Mouse (Mus musculus): ENCODE measurements around the gene Zbtb21. TPM values are rescaled to one million over a fixed set of nuclear protein-coding genes. Genes with fewer than 3 reads are reported as not detected.
"Not testable (repeated sequence)": the region's sequence is repeated elsewhere in the genome, so short reads cannot be mapped to it uniquely, and the experiment has no call there.

Gene Zbtb21
- polyA plus RNA-seq, 1 experiment from 2014 or later = 13.8 TPM

DNA sequence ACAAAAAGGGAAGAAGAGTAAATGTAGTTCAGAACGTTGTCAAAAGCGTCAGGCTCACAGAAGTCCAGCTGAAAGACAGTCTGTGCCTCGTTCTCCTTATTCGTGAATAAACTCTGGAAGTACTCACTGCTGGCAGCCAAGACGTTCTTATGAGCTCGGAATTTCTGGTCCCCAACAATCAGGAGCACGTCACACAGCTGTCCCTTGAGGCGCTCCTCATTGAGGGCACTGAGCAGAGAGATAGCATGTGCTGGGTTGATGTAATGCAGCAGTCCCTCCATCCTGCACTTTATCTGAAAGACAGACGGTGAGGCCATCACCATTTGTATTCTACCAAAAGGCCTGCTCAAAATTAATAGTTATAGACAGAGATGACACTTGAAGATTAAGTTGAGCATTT is 9.6 kb downstream of the Zbtb21 start:
- WGBS = 95% methylated on average over 9 of the region's 9 CpGs
- Histone ChIP-seq H3K9ac (no peak overlapping the region), H3K9me3 (ENCODE audit: control insufficient read depth, low read length) (no peaks in the 10 kb centered on the region), H3K4me1 (replicated peaks; ENCODE audit: control insufficient read depth, insufficient read depth, low read length) (no peaks in the 10 kb centered on the region), H3K27me3 (ENCODE audit: control insufficient read depth, insufficient read depth, low read length) (no peaks in the 10 kb centered on the region), H3K4me2 (replicated peaks) (no peak overlapping the region), H3K27ac (no peak overlapping the region), H3K36me3 (replicated peaks; ENCODE audit: control insufficient read depth, insufficient read depth) (peaks cover 84% of the 10 kb centered on the region), H3K4me3 (replicated peaks; ENCODE audit: low read length) (no peak overlapping the region)
- ATAC-seq (ENCODE audit: low FRiP score) (no peak), DNase-seq (ENCODE audit: low spot score) (no peak)

DNA sequence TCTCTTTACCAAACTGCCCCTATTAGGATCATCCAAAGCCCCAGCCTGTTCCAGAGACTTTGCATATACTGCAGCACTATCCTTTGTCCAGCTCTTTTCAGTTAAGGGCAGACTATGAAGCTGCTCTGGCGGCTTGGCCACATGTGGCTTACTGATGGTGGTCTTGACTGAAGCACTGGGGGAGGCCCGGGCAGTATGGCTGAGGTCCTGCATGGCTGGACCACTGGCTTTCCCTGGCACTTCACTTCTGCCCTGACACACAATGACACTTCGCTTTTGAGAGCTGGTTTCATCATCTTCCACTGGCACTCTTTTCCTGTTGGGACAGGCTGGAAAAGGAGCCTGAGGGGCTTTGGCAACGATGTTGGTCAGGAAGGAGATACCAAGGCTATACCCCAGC is 10.1 kb downstream of the Zbtb21 start:
- ATAC-seq (ENCODE audit: low FRiP score) (no peak), DNase-seq (ENCODE audit: low spot score) (no peak)
- H3K4me1 ChIP-seq (replicated peaks; ENCODE audit: control insufficient read depth, insufficient read depth, low read length) = no peaks in the 10 kb centered on the region
- H3K27ac ChIP-seq = no peak overlapping the region
- H3K27me3 ChIP-seq (ENCODE audit: control insufficient read depth, insufficient read depth, low read length) = no peaks in the 10 kb centered on the region
- no peaks in the 10 kb centered on the region for H3K9me3 ChIP-seq (ENCODE audit: control insufficient read depth, low read length)
- H3K4me3 ChIP-seq (replicated peaks; ENCODE audit: low read length) = no peak overlapping the region
- no peak overlapping the region for H3K4me2 ChIP-seq (replicated peaks)
- peaks cover 84% of the 10 kb centered on the region for H3K36me3 ChIP-seq (replicated peaks; ENCODE audit: control insufficient read depth, insufficient read depth)
- 94% methylated on average over 4 of the region's 4 CpGs for WGBS
- H3K9ac ChIP-seq = no peak overlapping the region

DNA sequence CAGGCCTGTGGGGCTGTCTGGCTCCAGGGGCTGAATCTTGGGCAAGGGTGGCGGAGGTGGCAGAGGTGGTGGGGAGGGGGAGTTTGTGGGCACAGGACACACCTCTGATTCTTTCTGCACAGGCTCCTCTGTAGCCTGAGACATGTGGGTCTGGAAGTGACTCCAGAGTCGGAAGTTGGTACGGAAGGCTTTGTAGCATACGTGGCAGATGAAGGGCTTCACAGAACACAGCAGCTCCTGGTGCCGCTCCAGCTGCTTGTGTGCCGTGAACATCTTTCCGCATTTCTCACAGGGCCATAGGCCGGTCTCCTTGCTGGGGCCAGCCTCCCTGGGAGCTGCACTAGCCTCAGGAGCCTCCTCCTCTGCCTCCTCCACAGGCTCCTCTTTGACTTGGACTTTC is 12.4 kb downstream of the Zbtb21 start:
- Histone ChIP-seq H3K4me1 (replicated peaks; ENCODE audit: control insufficient read depth, insufficient read depth, low read length) (no peaks in the 10 kb centered on the region), H3K36me3 (replicated peaks; ENCODE audit: control insufficient read depth, insufficient read depth) (peaks cover 75% of the 10 kb centered on the region), H3K9me3 (ENCODE audit: control insufficient read depth, low read length) (no peaks in the 10 kb centered on the region), H3K27ac (no peak overlapping the region), H3K27me3 (ENCODE audit: control insufficient read depth, insufficient read depth, low read length) (no peaks in the 10 kb centered on the region), H3K4me2 (replicated peaks) (no peak overlapping the region), H3K4me3 (replicated peaks; ENCODE audit: low read length) (no peak overlapping the region), H3K9ac (no peak overlapping the region)
- no peak for ATAC-seq (ENCODE audit: low FRiP score)
- 95% methylated on average over 8 of the region's 8 CpGs for WGBS
- DNase-seq (ENCODE audit: low spot score) = no peak

DNA sequence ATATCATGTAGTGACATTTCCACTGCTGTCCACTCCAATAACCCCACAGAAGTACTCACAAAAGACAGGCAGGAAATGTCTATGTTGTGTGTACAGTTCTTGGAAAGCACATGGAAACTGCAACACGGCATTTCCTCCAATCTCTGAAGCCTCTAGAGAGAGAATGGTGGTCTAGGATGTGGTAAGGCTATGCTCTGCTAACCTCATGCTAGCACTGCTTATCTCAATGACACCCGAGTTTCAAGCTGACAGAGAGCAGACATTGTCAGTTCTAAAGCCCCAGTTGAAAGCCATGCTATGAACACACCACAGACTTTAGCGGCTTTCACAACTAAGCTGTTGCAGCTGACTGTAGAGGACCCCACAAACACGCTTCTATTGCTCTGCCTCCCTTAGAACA is 13.6 kb downstream of the Zbtb21 start:
- Histone ChIP-seq H3K9me3 (ENCODE audit: control insufficient read depth, low read length) (no peaks in the 10 kb centered on the region), H3K27me3 (ENCODE audit: control insufficient read depth, insufficient read depth, low read length) (no peaks in the 10 kb centered on the region), H3K4me1 (replicated peaks; ENCODE audit: control insufficient read depth, insufficient read depth, low read length) (no peaks in the 10 kb centered on the region), H3K4me2 (replicated peaks) (no peak overlapping the region), H3K9ac (no peak overlapping the region), H3K27ac (no peak overlapping the region), H3K36me3 (replicated peaks; ENCODE audit: control insufficient read depth, insufficient read depth) (peaks cover 72% of the 10 kb centered on the region), H3K4me3 (replicated peaks; ENCODE audit: low read length) (no peak overlapping the region)
- 91% methylated on average over 4 of the region's 4 CpGs for WGBS
- ATAC-seq (ENCODE audit: low FRiP score) (no peak), DNase-seq (ENCODE audit: low spot score) (no peak)

DNA sequence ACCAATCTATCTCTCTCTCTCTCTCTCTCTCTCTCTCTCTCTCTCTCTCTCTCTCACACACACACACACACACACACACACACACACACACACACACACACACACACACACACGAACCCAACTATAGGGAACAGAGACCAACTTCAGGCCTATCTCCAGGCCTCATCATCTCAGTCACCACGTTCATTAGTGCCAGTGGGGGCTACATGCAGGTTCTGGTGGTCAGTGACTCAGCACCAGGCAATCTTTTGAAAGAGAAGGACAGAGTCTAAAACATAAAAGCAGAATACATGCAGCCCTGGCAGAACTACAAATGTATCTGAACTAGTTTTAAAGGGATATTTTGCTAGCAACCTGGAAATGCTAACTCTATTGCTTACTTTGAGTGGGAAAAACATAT is 15.4 kb downstream of the Zbtb21 start:
- WGBS = 83% methylated on average over 2 of the region's 2 CpGs
- H3K27me3 ChIP-seq (ENCODE audit: control insufficient read depth, insufficient read depth, low read length); ATAC-seq (ENCODE audit: low FRiP score); H3K27ac ChIP-seq; H3K4me1 ChIP-seq (replicated peaks; ENCODE audit: control insufficient read depth, insufficient read depth, low read length); H3K9me3 ChIP-seq (ENCODE audit: control insufficient read depth, low read length); H3K4me2 ChIP-seq (replicated peaks); H3K9ac ChIP-seq; H3K4me3 ChIP-seq (replicated peaks; ENCODE audit: low read length); DNase-seq (ENCODE audit: low spot score): not testable (repeated sequence)
- H3K36me3 ChIP-seq (replicated peaks; ENCODE audit: control insufficient read depth, insufficient read depth) = peaks cover 56% of the 10 kb centered on the region

DNA sequence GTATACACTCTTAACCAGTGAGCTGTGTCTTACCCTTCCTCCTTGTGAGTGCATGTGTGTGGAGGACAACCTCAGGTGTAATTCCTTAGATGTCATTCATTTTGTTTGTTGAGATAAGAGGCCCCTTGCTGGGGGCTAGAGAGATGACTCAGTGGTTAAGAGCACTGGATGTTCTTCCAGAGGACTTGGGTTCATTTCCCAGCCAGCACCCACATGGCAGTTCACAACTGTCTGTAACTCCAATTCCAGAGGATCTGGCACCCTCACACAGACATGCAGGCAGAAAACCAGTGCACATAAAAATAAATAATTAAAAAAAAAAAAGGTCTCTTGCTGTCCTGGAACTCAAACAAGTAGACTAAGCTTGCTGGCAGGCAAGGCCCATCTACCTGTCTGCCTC is 20.6 kb downstream of the Zbtb21 start:
- Histone ChIP-seq H3K4me3 (replicated peaks; ENCODE audit: low read length) (no peak overlapping the region), H3K4me1 (replicated peaks; ENCODE audit: control insufficient read depth, insufficient read depth, low read length) (no peaks in the 10 kb centered on the region), H3K27ac (no peak overlapping the region), H3K27me3 (ENCODE audit: control insufficient read depth, insufficient read depth, low read length) (no peaks in the 10 kb centered on the region), H3K4me2 (replicated peaks) (no peak overlapping the region), H3K9me3 (ENCODE audit: control insufficient read depth, low read length) (no peaks in the 10 kb centered on the region), H3K36me3 (replicated peaks; ENCODE audit: control insufficient read depth, insufficient read depth) (peaks cover 19% of the 10 kb centered on the region; the same call in 1 of the 2 replicates), H3K9ac (no peak overlapping the region)
- no peak for ATAC-seq (ENCODE audit: low FRiP score)
- DNase-seq (ENCODE audit: low spot score) = no peak

DNA sequence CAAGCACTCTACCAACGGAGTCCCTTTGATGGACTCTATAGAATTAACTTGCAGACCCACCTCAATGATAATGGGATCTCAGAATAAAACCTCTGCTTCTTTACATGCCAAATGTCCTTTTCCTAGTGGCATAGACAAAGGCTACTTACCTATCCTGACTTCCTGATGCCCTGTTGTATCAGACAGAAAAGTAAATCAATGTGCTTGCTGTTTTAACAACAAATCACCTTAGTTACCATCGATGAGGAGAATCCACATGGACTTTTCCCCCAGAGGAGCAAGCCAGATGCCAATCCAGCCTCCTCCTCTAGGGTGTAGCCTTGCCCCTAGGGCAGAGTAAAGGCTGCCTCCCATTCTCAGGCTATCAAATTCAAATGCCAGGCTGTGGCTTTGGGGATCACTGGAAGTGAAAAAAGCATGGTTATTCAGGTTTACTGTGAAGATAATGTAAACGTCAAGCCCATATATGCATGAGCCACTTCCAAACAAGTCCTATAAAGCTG is 21.9 kb downstream of the Zbtb21 start:
- 93% methylated on average over 3 of the region's 3 CpGs for WGBS
- no peaks in the 10 kb centered on the region for H3K9me3 ChIP-seq (ENCODE audit: control insufficient read depth, low read length)
- no peak for DNase-seq (ENCODE audit: low spot score)
- no peak for ATAC-seq (ENCODE audit: low FRiP score)
- no peak overlapping the region for H3K4me2 ChIP-seq (replicated peaks)
- H3K36me3 ChIP-seq (replicated peaks; ENCODE audit: control insufficient read depth, insufficient read depth) = peaks cover 12% of the 10 kb centered on the region; the same call in 1 of the 2 replicates
- no peaks in the 10 kb centered on the region for H3K27me3 ChIP-seq (ENCODE audit: control insufficient read depth, insufficient read depth, low read length)
- H3K4me1 ChIP-seq (replicated peaks; ENCODE audit: control insufficient read depth, insufficient read depth, low read length) = no peaks in the 10 kb centered on the region
- H3K4me3 ChIP-seq (replicated peaks; ENCODE audit: low read length) = no peak overlapping the region
- no peak overlapping the region for H3K27ac ChIP-seq
- H3K9ac ChIP-seq = no peak overlapping the region

DNA sequence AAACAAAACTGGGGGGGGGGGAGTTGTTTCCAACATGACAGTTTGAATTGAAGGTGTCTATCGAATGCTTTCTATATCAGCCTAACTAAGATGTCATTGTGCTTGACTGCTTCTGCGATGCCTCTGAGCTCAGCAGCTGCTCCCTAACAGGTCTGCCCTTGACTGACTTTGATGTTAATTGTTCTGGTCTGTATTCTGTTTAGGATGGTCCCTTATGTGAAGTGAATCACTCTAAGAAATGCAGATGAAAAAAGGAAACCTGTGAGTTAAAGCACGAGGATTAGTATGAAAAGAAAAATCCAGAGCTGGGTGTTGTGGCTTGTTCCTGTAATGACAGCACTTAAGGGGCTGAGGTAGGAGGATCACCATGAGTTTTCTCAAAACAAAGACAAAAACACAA is 26.6 kb downstream of the Zbtb21 start:
- DNase-seq (ENCODE audit: low spot score) = no peak
- no peak overlapping the region for H3K4me2 ChIP-seq (replicated peaks)

DNA sequence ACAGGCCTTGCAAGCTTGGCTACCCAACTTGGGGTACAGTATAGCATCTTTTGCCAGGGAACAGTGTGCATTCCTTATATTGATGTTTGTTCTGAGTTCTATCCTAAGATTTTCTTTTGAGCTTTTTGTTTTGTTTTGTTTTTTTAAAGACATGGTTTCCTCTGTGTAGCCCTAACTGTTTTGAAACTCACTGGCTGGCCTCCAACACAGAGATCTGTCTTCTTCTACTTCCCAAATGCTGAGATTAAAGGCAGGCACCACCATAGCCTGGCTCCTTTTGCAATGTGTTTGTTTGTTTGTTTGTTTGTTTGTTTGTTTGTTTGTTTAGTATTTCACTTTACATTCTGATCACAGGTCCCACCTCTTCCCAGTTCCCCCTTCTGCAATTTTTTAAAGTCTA is 32.2 kb downstream of the Zbtb21 start:
- H3K27ac ChIP-seq = no peak overlapping the region
- no peak for DNase-seq (ENCODE audit: low spot score)
- H3K9ac ChIP-seq = no peak overlapping the region
- no peaks in the 10 kb centered on the region for H3K9me3 ChIP-seq (ENCODE audit: control insufficient read depth, low read length)
- H3K36me3 ChIP-seq (replicated peaks; ENCODE audit: control insufficient read depth, insufficient read depth) = no peaks in the 10 kb centered on the region
- H3K4me1 ChIP-seq (replicated peaks; ENCODE audit: control insufficient read depth, insufficient read depth, low read length) = no peaks in the 10 kb centered on the region
- H3K4me2 ChIP-seq (replicated peaks) = no peak overlapping the region
- H3K27me3 ChIP-seq (ENCODE audit: control insufficient read depth, insufficient read depth, low read length) = no peaks in the 10 kb centered on the region
- H3K4me3 ChIP-seq (replicated peaks; ENCODE audit: low read length) = no peak overlapping the region
- ATAC-seq (ENCODE audit: low FRiP score) = no peak

More for the DNA sequence above, 26.6 kb downstream of the Zbtb21 start:
- ATAC-seq (ENCODE audit: low FRiP score) = no peak
- Histone ChIP-seq H3K27ac (no peak overlapping the region), H3K4me1 (replicated peaks; ENCODE audit: control insufficient read depth, insufficient read depth, low read length) (no peaks in the 10 kb centered on the region), H3K9me3 (ENCODE audit: control insufficient read depth, low read length) (no peaks in the 10 kb centered on the region), H3K4me3 (replicated peaks; ENCODE audit: low read length) (no peak overlapping the region), H3K36me3 (replicated peaks; ENCODE audit: control insufficient read depth, insufficient read depth) (no peaks in the 10 kb centered on the region), H3K9ac (no peak overlapping the region), H3K27me3 (ENCODE audit: control insufficient read depth, insufficient read depth, low read length) (no peaks in the 10 kb centered on the region)
- 79% methylated on average over 3 of the region's 3 CpGs for WGBS

DNA sequence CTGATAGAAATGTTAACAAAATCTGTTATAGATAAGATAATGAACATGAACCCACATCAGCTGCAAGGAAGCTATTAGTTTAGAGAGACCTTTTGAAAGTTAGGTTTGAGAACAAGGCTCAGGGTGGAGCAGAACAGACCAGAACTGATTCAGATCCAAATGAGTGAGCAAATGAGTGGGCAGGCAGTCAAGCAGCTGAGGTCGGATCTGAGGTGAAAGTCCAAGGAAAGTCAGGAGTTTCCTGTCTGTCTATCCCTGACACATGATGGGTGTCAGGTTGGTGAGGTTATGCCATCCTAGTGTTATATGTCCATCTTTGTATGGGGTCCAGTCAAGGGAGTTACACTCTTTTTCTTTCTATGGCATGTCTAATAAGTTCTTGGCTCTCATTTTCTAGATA is 32.9 kb downstream of the Zbtb21 start:
- no peak overlapping the region for H3K27ac ChIP-seq
- H3K9me3 ChIP-seq (ENCODE audit: control insufficient read depth, low read length) = no peaks in the 10 kb centered on the region
- H3K9ac ChIP-seq = no peak overlapping the region
- H3K4me1 ChIP-seq (replicated peaks; ENCODE audit: control insufficient read depth, insufficient read depth, low read length) = no peaks in the 10 kb centered on the region
- no peaks in the 10 kb centered on the region for H3K36me3 ChIP-seq (replicated peaks; ENCODE audit: control insufficient read depth, insufficient read depth)
- DNase-seq (ENCODE audit: low spot score) = no peak
- ATAC-seq (ENCODE audit: low FRiP score) = no peak
- no peak overlapping the region for H3K4me2 ChIP-seq (replicated peaks)
- H3K27me3 ChIP-seq (ENCODE audit: control insufficient read depth, insufficient read depth, low read length) = no peaks in the 10 kb centered on the region
- WGBS = 71% methylated on average over 1 of the region's 1 CpGs
- H3K4me3 ChIP-seq (replicated peaks; ENCODE audit: low read length) = no peak overlapping the region

Data from hindbrain, embryonic 14.5 days (tissue).